Mouse (Mus musculus): ENCODE measurements at regions not wholly inside any gene's neighbourhood (a gene's known extent, or its start where the extent isn't known, plus 50 kb on each side); places are given as distances from the start of the nearest gene placed in this dataset.

- Histone ChIP-seq H3K4me2 (ENCODE audit: low read depth, severe bottlenecking) (no peak overlapping the region), H3K36me3 (ENCODE audit: control insufficient read depth, insufficient read depth, low read length) (no peaks in the 10 kb centered on the region), H3K9ac (ENCODE audit: low read length) (no peak overlapping the region), H3K4me1 (ENCODE audit: control insufficient read depth, insufficient read depth, low read length) (no peaks in the 10 kb centered on the region), H3K4me3 (ENCODE audit: low read depth, low read length) (no peak overlapping the region), H3K27me3 (ENCODE audit: control insufficient read depth, insufficient read depth, low read length) (no peaks in the 10 kb centered on the region), H3K9me3 (ENCODE audit: control insufficient read depth, low read length) (no peaks in the 10 kb centered on the region), H3K27ac (replicated peaks; ENCODE audit: low read depth, low read length) (no peak overlapping the region)
- ATAC-seq (ENCODE audit: insufficient number of reproducible peaks, low FRiP score, low TSS enrichment, low read depth) (no peak), DNase-seq (ENCODE audit: low spot score) (no peak)
- WGBS: 52% methylated on average over 3 of the region's 3 CpGs
Measured at GRCm38 (mm10) chr16:55746159-55746558, 92.5 kb downstream of the Nfkbiz start.

- Histone ChIP-seq H3K9ac (ENCODE audit: low read length) (no peak overlapping the region), H3K4me1 (ENCODE audit: control insufficient read depth, insufficient read depth, low read length) (no peaks in the 10 kb centered on the region), H3K36me3 (ENCODE audit: control insufficient read depth, insufficient read depth, low read length) (no peaks in the 10 kb centered on the region), H3K27me3 (ENCODE audit: control insufficient read depth, insufficient read depth, low read length) (no peaks in the 10 kb centered on the region), H3K27ac (replicated peaks; ENCODE audit: low read depth, low read length) (no peak overlapping the region), H3K4me3 (ENCODE audit: low read depth, low read length) (no peak overlapping the region), H3K4me2 (ENCODE audit: low read depth, severe bottlenecking) (no peak overlapping the region), H3K9me3 (ENCODE audit: control insufficient read depth, low read length) (no peaks in the 10 kb centered on the region)
- DNase-seq (ENCODE audit: low spot score): no peak
- WGBS: 74% methylated on average over 3 of the region's 3 CpGs
- no peak for ATAC-seq (ENCODE audit: insufficient number of reproducible peaks, low FRiP score, low TSS enrichment, low read depth)
Measured at GRCm38 (mm10) chr16:55745094-55745493, 93.6 kb downstream of the Nfkbiz start.

- Histone ChIP-seq H3K4me3 (ENCODE audit: low read depth, low read length) (no peak overlapping the region), H3K27me3 (ENCODE audit: control insufficient read depth, insufficient read depth, low read length) (no peaks in the 10 kb centered on the region), H3K27ac (replicated peaks; ENCODE audit: low read depth, low read length) (no peak overlapping the region), H3K36me3 (ENCODE audit: control insufficient read depth, insufficient read depth, low read length) (no peaks in the 10 kb centered on the region), H3K4me2 (ENCODE audit: low read depth, severe bottlenecking) (no peak overlapping the region), H3K9me3 (ENCODE audit: control insufficient read depth, low read length) (no peaks in the 10 kb centered on the region), H3K9ac (ENCODE audit: low read length) (no peak overlapping the region), H3K4me1 (ENCODE audit: control insufficient read depth, insufficient read depth, low read length) (no peaks in the 10 kb centered on the region)
- no peak for DNase-seq (ENCODE audit: low spot score)
- ATAC-seq (ENCODE audit: insufficient number of reproducible peaks, low FRiP score, low TSS enrichment, low read depth): no peak
- WGBS: 94% methylated on average over 2 of the region's 2 CpGs
Measured at GRCm38 (mm10) chr16:55741099-55741863, 97.4 kb downstream of the Nfkbiz start.

- DNase-seq (ENCODE audit: low spot score): no peak
- Histone ChIP-seq H3K9ac (ENCODE audit: low read length) (no peak overlapping the region), H3K4me2 (ENCODE audit: low read depth, severe bottlenecking) (no peak overlapping the region), H3K36me3 (ENCODE audit: control insufficient read depth, insufficient read depth, low read length) (no peaks in the 10 kb centered on the region), H3K4me3 (ENCODE audit: low read depth, low read length) (no peak overlapping the region), H3K27me3 (ENCODE audit: control insufficient read depth, insufficient read depth, low read length) (no peaks in the 10 kb centered on the region), H3K27ac (replicated peaks; ENCODE audit: low read depth, low read length) (no peak overlapping the region), H3K4me1 (ENCODE audit: control insufficient read depth, insufficient read depth, low read length) (no peaks in the 10 kb centered on the region), H3K9me3 (ENCODE audit: control insufficient read depth, low read length) (no peaks in the 10 kb centered on the region)
- ATAC-seq (ENCODE audit: insufficient number of reproducible peaks, low FRiP score, low TSS enrichment, low read depth): no peak
- WGBS: 94% methylated on average over 4 of the region's 4 CpGs
Measured at GRCm38 (mm10) chr16:55738741-55739140, 100.0 kb downstream of the Nfkbiz start.

- ATAC-seq (ENCODE audit: insufficient number of reproducible peaks, low FRiP score, low TSS enrichment, low read depth): no peak
Measured at GRCm38 (mm10) chr16:55735476-55735968, 103.2 kb downstream of the Nfkbiz start.

GRCm38 (mm10) chr16:55734301-55734700 lies 104.4 kb downstream of the Nfkbiz start:
- no peak for ATAC-seq (ENCODE audit: insufficient number of reproducible peaks, low FRiP score, low TSS enrichment, low read depth)

More at GRCm38 (mm10) chr16:55735476-55735968, 103.2 kb downstream of the Nfkbiz start:
- no peaks in the 10 kb centered on the region for H3K4me1 ChIP-seq (ENCODE audit: control insufficient read depth, insufficient read depth, low read length)
- no peak overlapping the region for H3K27ac ChIP-seq (replicated peaks; ENCODE audit: low read depth, low read length)
- no peak overlapping the region for H3K4me2 ChIP-seq (ENCODE audit: low read depth, severe bottlenecking)
- no peak for DNase-seq (ENCODE audit: low spot score)
- 91% methylated on average over 7 of the region's 7 CpGs for WGBS
- H3K9me3 ChIP-seq (ENCODE audit: control insufficient read depth, low read length): no peaks in the 10 kb centered on the region
- no peak overlapping the region for H3K9ac ChIP-seq (ENCODE audit: low read length)
- H3K36me3 ChIP-seq (ENCODE audit: control insufficient read depth, insufficient read depth, low read length): no peaks in the 10 kb centered on the region
- no peak overlapping the region for H3K4me3 ChIP-seq (ENCODE audit: low read depth, low read length)
- H3K27me3 ChIP-seq (ENCODE audit: control insufficient read depth, insufficient read depth, low read length): no peaks in the 10 kb centered on the region

GRCm38 (mm10) chr16:55733751-55734150 lies 104.9 kb downstream of the Nfkbiz start:
- ATAC-seq (ENCODE audit: insufficient number of reproducible peaks, low FRiP score, low TSS enrichment, low read depth) (no peak), DNase-seq (ENCODE audit: low spot score) (no peak)
- no peak overlapping the region for H3K9ac ChIP-seq (ENCODE audit: low read length)
- H3K27me3 ChIP-seq (ENCODE audit: control insufficient read depth, insufficient read depth, low read length): no peaks in the 10 kb centered on the region
- no peak overlapping the region for H3K27ac ChIP-seq (replicated peaks; ENCODE audit: low read depth, low read length)
- no peak overlapping the region for H3K4me2 ChIP-seq (ENCODE audit: low read depth, severe bottlenecking)
- H3K9me3 ChIP-seq (ENCODE audit: control insufficient read depth, low read length): no peaks in the 10 kb centered on the region
- H3K4me1 ChIP-seq (ENCODE audit: control insufficient read depth, insufficient read depth, low read length): no peaks in the 10 kb centered on the region
- WGBS: 90% methylated on average over 4 of the region's 4 CpGs
- H3K36me3 ChIP-seq (ENCODE audit: control insufficient read depth, insufficient read depth, low read length): no peaks in the 10 kb centered on the region
- no peak overlapping the region for H3K4me3 ChIP-seq (ENCODE audit: low read depth, low read length)

More at GRCm38 (mm10) chr16:55734301-55734700, 104.4 kb downstream of the Nfkbiz start:
- WGBS: 83% methylated on average over 11 of the region's 11 CpGs
- H3K9ac ChIP-seq (ENCODE audit: low read length): no peak overlapping the region
- no peak overlapping the region for H3K27ac ChIP-seq (replicated peaks; ENCODE audit: low read depth, low read length)
- DNase-seq (ENCODE audit: low spot score): no peak
- H3K4me1 ChIP-seq (ENCODE audit: control insufficient read depth, insufficient read depth, low read length): no peaks in the 10 kb centered on the region
- no peak overlapping the region for H3K4me3 ChIP-seq (ENCODE audit: low read depth, low read length)
- no peaks in the 10 kb centered on the region for H3K27me3 ChIP-seq (ENCODE audit: control insufficient read depth, insufficient read depth, low read length)
- H3K4me2 ChIP-seq (ENCODE audit: low read depth, severe bottlenecking): no peak overlapping the region
- no peaks in the 10 kb centered on the region for H3K9me3 ChIP-seq (ENCODE audit: control insufficient read depth, low read length)
- H3K36me3 ChIP-seq (ENCODE audit: control insufficient read depth, insufficient read depth, low read length): no peaks in the 10 kb centered on the region

- WGBS: 38% methylated on average over 8 of the region's 8 CpGs
- Histone ChIP-seq H3K27ac (replicated peaks; ENCODE audit: low read depth, low read length) (no peak overlapping the region), H3K36me3 (ENCODE audit: control insufficient read depth, insufficient read depth, low read length) (no peaks in the 10 kb centered on the region), H3K4me1 (ENCODE audit: control insufficient read depth, insufficient read depth, low read length) (no peaks in the 10 kb centered on the region), H3K9ac (ENCODE audit: low read length) (no peak overlapping the region), H3K4me3 (ENCODE audit: low read depth, low read length) (no peak overlapping the region), H3K4me2 (ENCODE audit: low read depth, severe bottlenecking) (no peak overlapping the region), H3K9me3 (ENCODE audit: control insufficient read depth, low read length) (no peaks in the 10 kb centered on the region), H3K27me3 (ENCODE audit: control insufficient read depth, insufficient read depth, low read length) (no peaks in the 10 kb centered on the region)
- no peak for ATAC-seq (ENCODE audit: insufficient number of reproducible peaks, low FRiP score, low TSS enrichment, low read depth)
- DNase-seq (ENCODE audit: low spot score): no peak
Measured at GRCm38 (mm10) chr16:55731003-55731402, 107.7 kb downstream of the Nfkbiz start.

All from limb, embryonic 11.5 days (tissue).